Mouse (Mus musculus): Measurements from ENCODE around the gene Fam229a. TPM values are rescaled to one million over a fixed set of nuclear protein-coding genes. Genes with fewer than 3 reads are reported as not detected.
A peak's percentile ranks its signal among the peaks of the same experiment; 100 is the strongest.
"Not testable (repeated sequence)": the region's sequence is repeated elsewhere in the genome, so short reads cannot be mapped to it uniquely, and the experiment has no call there.

Fam229a gene
- polyA plus RNA-seq, 1 experiment from 2014 or later: not detected

DNA sequence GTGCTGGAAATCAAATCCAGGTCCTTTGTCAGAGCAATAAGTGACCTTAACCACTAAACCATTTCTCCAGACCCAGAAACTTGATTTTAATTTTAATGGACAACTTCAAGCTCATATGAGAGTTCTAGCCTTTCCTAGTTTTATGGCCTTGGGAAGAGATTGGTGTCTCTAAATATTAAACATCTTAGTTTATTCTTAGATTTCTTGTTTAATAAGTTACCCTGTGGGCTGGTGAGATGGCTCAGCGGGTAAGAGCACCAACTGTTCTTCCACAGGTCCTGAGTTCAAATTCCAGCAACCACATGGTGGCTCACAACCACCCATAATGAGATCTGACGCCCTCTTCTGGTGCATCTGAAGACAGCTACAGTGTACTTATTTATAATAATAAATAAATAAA lies 33.7 kb upstream of the Fam229a start:
- H3K4me3 ChIP-seq (ENCODE audit: low read depth, low read length); H3K27me3 ChIP-seq (replicated peaks; ENCODE audit: control insufficient read depth, insufficient read depth, low read length); H3K4me2 ChIP-seq (ENCODE audit: low read length); H3K9me3 ChIP-seq (replicated peaks; ENCODE audit: control insufficient read depth, low read length); ATAC-seq; H3K27ac ChIP-seq (ENCODE audit: low read depth, low read length); H3K9ac ChIP-seq (ENCODE audit: low read length); DNase-seq (ENCODE audit: low spot score); H3K36me3 ChIP-seq (ENCODE audit: control insufficient read depth, insufficient read depth, low read length); H3K4me1 ChIP-seq (ENCODE audit: control insufficient read depth, insufficient read depth, low read length): not testable (repeated sequence)
- WGBS: 68% methylated on average over 2 of the region's 2 CpGs

DNA sequence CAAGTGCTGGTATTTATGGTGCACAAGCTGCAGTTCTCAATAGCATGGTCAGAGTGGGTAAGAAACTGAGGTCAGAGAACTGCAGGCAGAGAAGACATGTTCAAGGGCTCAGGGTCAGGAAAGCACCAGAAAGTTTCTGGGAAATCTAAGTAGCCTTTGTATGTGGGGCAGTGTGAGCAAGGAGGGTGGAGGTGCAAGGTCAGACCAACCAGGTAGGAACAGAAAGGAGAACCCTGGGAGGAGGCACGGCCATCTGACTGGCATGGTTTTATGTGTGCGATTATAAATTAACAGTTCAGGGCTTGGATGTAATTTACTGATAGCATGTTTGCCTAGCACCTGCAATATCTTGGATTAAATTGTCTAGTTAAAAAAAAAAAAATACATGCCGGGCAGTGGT lies 31.3 kb upstream of the Fam229a start:
- Histone ChIP-seq H3K4me1 (ENCODE audit: control insufficient read depth, insufficient read depth, low read length) (peaks cover 7% of the 10 kb centered on the region), H3K27ac (ENCODE audit: low read depth, low read length) (no peak overlapping the region), H3K9me3 (replicated peaks; ENCODE audit: control insufficient read depth, low read length) (no peaks in the 10 kb centered on the region), H3K4me2 (ENCODE audit: low read length) (no peak overlapping the region), H3K9ac (ENCODE audit: low read length) (no peak overlapping the region), H3K27me3 (replicated peaks; ENCODE audit: control insufficient read depth, insufficient read depth, low read length) (no peaks in the 10 kb centered on the region), H3K36me3 (ENCODE audit: control insufficient read depth, insufficient read depth, low read length) (peaks cover 9% of the 10 kb centered on the region; the same call in 1 of the 2 replicates), H3K4me3 (ENCODE audit: low read depth, low read length) (no peak overlapping the region)
- no peak for DNase-seq (ENCODE audit: low spot score)
- 95% methylated on average over 3 of the region's 3 CpGs for WGBS
- no peak for ATAC-seq

DNA sequence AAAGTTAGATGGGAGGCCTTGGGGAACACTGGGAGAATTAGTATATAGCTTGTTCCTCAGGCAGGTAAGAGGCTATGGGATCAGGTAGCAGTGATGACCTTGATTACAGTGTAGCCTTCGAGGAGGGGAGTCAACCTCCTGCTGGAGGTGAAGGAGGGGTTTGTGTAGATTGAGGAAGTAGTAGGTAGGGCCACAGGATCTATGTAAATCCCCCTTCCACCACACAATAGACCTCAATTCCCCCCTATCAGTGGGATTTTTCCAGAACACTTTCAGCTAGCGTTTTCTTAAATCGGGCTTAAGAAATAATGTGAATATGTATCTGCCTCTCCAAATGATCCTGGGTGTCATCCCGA lies 30.2 kb upstream of the Fam229a start:
- Histone ChIP-seq H3K9ac (ENCODE audit: low read length) (peak overlapping the region; percentile 59), H3K27ac (ENCODE audit: low read depth, low read length) (peak overlapping the region; percentile 81), H3K9me3 (replicated peaks; ENCODE audit: control insufficient read depth, low read length) (no peaks in the 10 kb centered on the region), H3K27me3 (replicated peaks; ENCODE audit: control insufficient read depth, insufficient read depth, low read length) (no peaks in the 10 kb centered on the region), H3K4me1 (ENCODE audit: control insufficient read depth, insufficient read depth, low read length) (peaks cover 7% of the 10 kb centered on the region), H3K36me3 (ENCODE audit: control insufficient read depth, insufficient read depth, low read length) (peaks cover 17% of the 10 kb centered on the region), H3K4me2 (ENCODE audit: low read length) (peak overlapping the region; percentile 52), H3K4me3 (ENCODE audit: low read depth, low read length) (peak overlapping the region; percentile 87)
- no peak for DNase-seq (ENCODE audit: low spot score)
- 0% methylated on average over 4 of the region's 4 CpGs for WGBS
- ATAC-seq: peak; percentile 27

DNA sequence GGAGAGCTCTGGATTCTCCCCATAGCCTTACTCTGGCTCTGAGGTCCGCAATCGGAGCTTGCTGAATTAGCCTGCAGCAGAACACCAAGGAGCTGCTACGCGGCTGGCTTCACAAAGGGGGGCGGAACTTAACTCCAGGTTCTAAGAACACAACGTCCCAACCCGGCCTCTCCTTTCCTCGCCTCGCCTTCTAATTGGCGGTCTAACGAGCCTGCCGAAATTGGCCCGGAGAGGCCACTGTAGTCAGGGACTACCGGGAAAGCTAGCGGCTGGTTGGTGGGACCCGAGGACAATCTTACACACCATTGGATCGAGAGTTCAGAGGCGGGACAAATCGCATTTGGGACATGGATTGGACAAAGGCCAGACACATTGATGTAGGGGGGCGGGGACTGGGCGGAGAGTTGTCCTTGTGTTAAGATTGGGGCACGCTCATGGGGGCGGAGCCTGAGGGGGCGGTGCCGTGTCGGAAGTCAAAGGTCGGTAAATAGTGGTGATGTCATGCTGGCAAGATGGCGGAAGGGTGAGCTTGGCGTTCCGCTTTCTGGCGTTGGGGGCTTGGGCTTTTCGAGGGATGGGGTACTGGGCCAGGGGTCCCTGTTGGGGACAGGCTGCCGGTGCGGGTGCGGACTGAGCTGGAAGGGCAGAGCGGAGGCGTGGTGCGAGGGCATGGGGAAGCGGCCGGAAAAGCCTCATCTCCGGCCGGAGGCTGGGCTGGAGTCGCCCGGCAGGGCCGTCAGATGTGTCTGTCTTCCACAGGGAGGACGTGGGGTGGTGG lies 29.6 kb upstream of the Fam229a start, which contains the start of gene Bsdc1:
Bsdc1 (plus strand) TSS at position 399 of the 778 bp plus-strand sequence.
- peak within 1 kb of the TSS; percentile 86 for H3K4me2 ChIP-seq (ENCODE audit: low read length)
- peak within 1 kb of the TSS; percentile 81 for H3K9ac ChIP-seq (ENCODE audit: low read length)
- DNase-seq (ENCODE audit: low spot score): peak; percentile 100
- WGBS: under 1% methylated on average over 46 of the region's 46 CpGs
- no peaks in the 10 kb centered on the region for H3K27me3 ChIP-seq (replicated peaks; ENCODE audit: control insufficient read depth, insufficient read depth, low read length)
- peaks cover 7% of the 10 kb centered on the region for H3K4me1 ChIP-seq (ENCODE audit: control insufficient read depth, insufficient read depth, low read length)
- H3K27ac ChIP-seq (ENCODE audit: low read depth, low read length): peak within 1 kb of the TSS; percentile 81
- H3K36me3 ChIP-seq (ENCODE audit: control insufficient read depth, insufficient read depth, low read length): peaks cover 22% of the 10 kb centered on the region
- peak; percentile 99 for ATAC-seq
- H3K4me3 ChIP-seq (ENCODE audit: low read depth, low read length): peak within 1 kb of the TSS; percentile 87
- H3K9me3 ChIP-seq (replicated peaks; ENCODE audit: control insufficient read depth, low read length): no peaks in the 10 kb centered on the region

DNA sequence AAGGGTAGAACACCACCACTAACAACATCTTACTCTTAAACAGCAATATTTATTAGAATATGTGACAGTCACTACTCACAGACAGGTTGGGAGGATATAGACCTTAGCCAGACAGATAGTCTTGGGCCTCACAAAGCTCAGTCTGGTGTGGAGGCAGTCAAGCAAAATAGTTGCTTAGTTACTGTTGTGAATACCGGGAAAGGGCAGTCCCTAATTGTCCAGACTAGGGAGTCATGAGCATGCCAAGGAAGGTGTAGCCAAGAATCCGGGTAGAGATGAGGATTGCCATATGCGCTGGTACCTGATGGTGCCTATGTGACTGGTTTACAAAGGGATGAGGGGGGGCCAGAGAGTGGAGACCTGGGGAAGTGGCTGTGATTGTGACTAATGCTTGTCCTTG lies 28.9 kb upstream of the Fam229a start:
- peak overlapping the region; percentile 81 for H3K9ac ChIP-seq (ENCODE audit: low read length)
- WGBS: 46% methylated on average over 3 of the region's 3 CpGs
- peaks cover 30% of the 10 kb centered on the region for H3K36me3 ChIP-seq (ENCODE audit: control insufficient read depth, insufficient read depth, low read length)
- no peak for DNase-seq (ENCODE audit: low spot score)
- H3K27me3 ChIP-seq (replicated peaks; ENCODE audit: control insufficient read depth, insufficient read depth, low read length): no peaks in the 10 kb centered on the region
- peak overlapping the region; percentile 86 for H3K4me2 ChIP-seq (ENCODE audit: low read length)
- H3K9me3 ChIP-seq (replicated peaks; ENCODE audit: control insufficient read depth, low read length): no peaks in the 10 kb centered on the region
- H3K4me3 ChIP-seq (ENCODE audit: low read depth, low read length): peak overlapping the region; percentile 87
- ATAC-seq: no peak
- H3K27ac ChIP-seq (ENCODE audit: low read depth, low read length): no peak overlapping the region
- H3K4me1 ChIP-seq (ENCODE audit: control insufficient read depth, insufficient read depth, low read length): peaks cover 7% of the 10 kb centered on the region

DNA sequence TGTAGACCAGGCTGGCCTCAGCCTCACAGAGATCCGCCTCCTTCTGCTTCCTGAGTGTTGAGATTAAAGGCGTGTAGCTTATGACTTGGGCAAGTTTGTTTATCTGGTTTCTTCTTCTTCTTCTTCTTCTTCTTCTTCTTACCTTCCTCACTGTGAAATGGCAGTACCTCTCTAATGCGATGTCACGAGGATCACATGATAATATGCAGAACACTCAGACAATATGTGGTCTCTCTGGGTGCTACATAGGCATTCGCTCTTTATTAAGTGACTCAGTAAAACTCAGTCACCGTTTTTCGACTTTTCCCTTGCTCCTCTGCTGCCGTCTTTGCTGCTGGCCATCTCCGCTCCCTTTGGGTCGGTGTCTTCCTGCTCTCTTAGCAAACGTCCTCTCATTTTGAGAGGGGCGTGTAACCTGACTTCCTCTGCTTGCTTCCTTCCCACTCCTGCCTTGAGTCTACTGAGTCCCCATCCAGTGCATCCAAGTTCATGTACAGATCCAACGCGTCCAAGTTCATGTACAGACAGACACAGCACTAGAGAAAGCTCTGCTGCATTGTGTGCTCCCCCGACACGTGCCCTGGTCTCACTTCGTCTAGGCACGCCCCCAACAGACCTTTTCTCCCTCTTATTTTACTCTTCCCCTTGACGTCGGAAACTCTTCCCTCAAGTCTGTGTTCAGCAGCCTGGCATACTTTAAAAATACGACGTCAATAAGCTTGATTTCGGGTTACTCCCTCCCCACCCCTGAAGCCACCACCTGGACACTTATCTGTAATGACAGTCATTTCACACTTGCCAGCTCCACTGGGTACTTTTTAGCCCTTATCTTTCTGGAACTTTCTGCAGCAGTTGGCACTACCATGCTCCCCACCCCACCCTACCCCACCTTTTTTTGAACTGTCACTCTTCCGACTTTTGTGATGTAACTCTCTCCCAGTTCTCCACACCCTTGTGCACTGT lies 27.6 kb upstream of the Fam229a start:
- Histone ChIP-seq H3K9ac (ENCODE audit: low read length) (no peak overlapping the region), H3K27me3 (replicated peaks; ENCODE audit: control insufficient read depth, insufficient read depth, low read length) (no peaks in the 10 kb centered on the region), H3K36me3 (ENCODE audit: control insufficient read depth, insufficient read depth, low read length) (peaks cover 42% of the 10 kb centered on the region), H3K4me1 (ENCODE audit: control insufficient read depth, insufficient read depth, low read length) (peaks cover 7% of the 10 kb centered on the region), H3K27ac (ENCODE audit: low read depth, low read length) (no peak overlapping the region), H3K9me3 (replicated peaks; ENCODE audit: control insufficient read depth, low read length) (no peaks in the 10 kb centered on the region), H3K4me3 (ENCODE audit: low read depth, low read length) (no peak overlapping the region), H3K4me2 (ENCODE audit: low read length) (no peak overlapping the region)
- ATAC-seq (no peak), DNase-seq (ENCODE audit: low spot score) (no peak)
- WGBS: 89% methylated on average over 24 of the region's 24 CpGs

DNA sequence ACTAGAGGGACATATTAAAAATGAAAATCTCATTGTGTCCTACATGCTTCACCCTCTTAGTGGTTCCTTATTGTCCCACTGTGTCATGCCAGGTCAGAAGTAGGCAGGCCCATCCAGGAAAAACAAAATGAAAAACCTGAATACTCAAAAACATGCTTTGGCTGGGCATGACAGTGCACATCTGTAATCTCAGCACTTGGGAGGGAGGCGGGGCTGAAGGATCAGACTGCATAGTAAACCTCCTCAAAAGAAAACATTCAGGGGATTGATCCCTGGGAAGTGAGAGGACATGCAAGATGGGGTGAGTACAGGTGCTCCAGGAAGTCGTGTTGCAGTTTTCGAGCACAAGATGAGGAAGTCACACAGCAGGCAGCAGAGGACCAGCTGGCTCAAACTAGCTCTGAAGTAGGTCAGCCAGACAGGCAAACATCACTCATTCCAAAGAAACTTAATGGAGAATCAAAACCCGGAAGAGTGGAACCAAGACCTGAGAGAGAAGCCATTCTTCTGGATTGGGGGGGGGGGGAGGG lies 26.6 kb upstream of the Fam229a start:
- H3K4me1 ChIP-seq (ENCODE audit: control insufficient read depth, insufficient read depth, low read length): peaks cover 7% of the 10 kb centered on the region
- H3K4me2 ChIP-seq (ENCODE audit: low read length): no peak overlapping the region
- no peak overlapping the region for H3K4me3 ChIP-seq (ENCODE audit: low read depth, low read length)
- H3K27ac ChIP-seq (ENCODE audit: low read depth, low read length): no peak overlapping the region
- H3K9ac ChIP-seq (ENCODE audit: low read length): no peak overlapping the region
- 89% methylated on average over 4 of the region's 4 CpGs for WGBS
- ATAC-seq: no peak
- no peak for DNase-seq (ENCODE audit: low spot score)
- no peaks in the 10 kb centered on the region for H3K27me3 ChIP-seq (replicated peaks; ENCODE audit: control insufficient read depth, insufficient read depth, low read length)
- no peaks in the 10 kb centered on the region for H3K9me3 ChIP-seq (replicated peaks; ENCODE audit: control insufficient read depth, low read length)
- H3K36me3 ChIP-seq (ENCODE audit: control insufficient read depth, insufficient read depth, low read length): peaks cover 52% of the 10 kb centered on the region

DNA sequence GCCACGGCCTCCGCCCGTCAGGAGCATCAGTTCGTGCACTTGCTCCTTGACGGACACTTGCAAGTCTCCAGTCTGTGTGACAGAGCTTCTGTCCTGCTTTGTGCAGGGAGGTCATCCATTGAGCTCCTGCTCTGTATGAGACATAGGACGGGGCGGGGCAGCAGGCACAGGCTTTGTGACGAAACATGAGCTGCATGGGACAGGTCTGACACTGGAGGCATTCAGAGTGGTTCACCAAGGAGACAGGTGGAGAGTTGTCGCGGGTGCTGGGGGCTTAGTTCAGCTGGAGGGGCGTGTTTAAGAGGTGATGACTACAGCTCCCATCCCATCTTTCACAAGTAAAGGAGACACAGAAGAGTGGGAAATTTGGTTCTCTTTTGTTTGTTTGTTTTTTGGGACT lies 14.9 kb upstream of the Fam229a start:
- no peak overlapping the region for H3K27ac ChIP-seq (ENCODE audit: low read depth, low read length)
- no peak overlapping the region for H3K4me3 ChIP-seq (ENCODE audit: low read depth, low read length)
- ATAC-seq (no peak), DNase-seq (ENCODE audit: low spot score) (no peak)
- no peak overlapping the region for H3K9ac ChIP-seq (ENCODE audit: low read length)
- 91% methylated on average over 11 of the region's 11 CpGs for WGBS
- no peaks in the 10 kb centered on the region for H3K27me3 ChIP-seq (replicated peaks; ENCODE audit: control insufficient read depth, insufficient read depth, low read length)
- no peak overlapping the region for H3K4me2 ChIP-seq (ENCODE audit: low read length)
- no peaks in the 10 kb centered on the region for H3K4me1 ChIP-seq (ENCODE audit: control insufficient read depth, insufficient read depth, low read length)
- H3K36me3 ChIP-seq (ENCODE audit: control insufficient read depth, insufficient read depth, low read length): peaks cover 90% of the 10 kb centered on the region
- H3K9me3 ChIP-seq (replicated peaks; ENCODE audit: control insufficient read depth, low read length): no peaks in the 10 kb centered on the region

Data from forebrain, embryonic 14.5 days (tissue).